Mouse (Mus musculus) liver, adult 2 months (tissue): ENCODE results near the gene Abcc12.

Source experiments
- CTCF ChIP-seq: fragments of 200-500 bp; IDR thresholded peaks from 2 replicates; pipeline ENCODE4 v1.5.1; 2011; ENCODE audit warnings: low read depth, low read length, control low read depth
- POLR2A ChIP-seq: fragments of 200-500 bp; IDR thresholded peaks from 2 replicates; pipeline ENCODE4 v1.6.1; 2011; ENCODE audit warnings: low read length, control low read depth; ENCODE audit not compliant: insufficient read depth; ENCODE audit errors: extremely low read depth

GRCm38 (mm10) chr8:86527336-86528029 is 53.0 kb downstream of the Abcc12 start:
- TF ChIP-seq CTCF (no peak), POLR2A (no peak)
